Mouse (Mus musculus) kidney, postnatal 4 days (tissue): Measurements from ENCODE around the gene Pmf1.
A peak's percentile ranks its signal among the peaks of the same experiment; 100 is the strongest.

Experiments used
- DNase-seq, 2 experiments: peaks; one replicate each; pipeline ENCODE4 v3.0.0; 2021; ENCODE audit warnings: mixed read lengths in 2 of 2

Gene Pmf1

DNA sequence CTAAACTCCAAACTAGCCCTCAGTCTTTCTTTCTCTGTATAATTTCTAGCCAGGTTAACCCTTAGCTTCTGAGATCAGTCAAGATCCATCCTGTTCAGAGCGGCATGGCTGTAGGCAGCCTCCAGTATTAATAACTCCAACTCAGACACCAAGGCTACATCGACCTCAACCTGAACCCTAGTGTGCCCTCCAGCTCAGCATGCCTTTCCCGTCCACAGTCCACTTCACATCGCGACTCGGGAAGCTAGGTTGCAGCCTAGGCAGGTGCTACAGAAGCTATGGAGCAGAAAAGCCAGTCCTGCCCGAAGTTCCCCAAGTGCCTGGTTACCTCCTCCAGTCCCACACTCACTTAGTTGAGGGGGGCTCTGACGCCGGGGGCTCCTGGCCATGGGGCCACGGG, 27.3 kb upstream of the Pmf1 start:
- peak in 1 of 2 experiments; percentile 64 for DNase-seq

DNA sequence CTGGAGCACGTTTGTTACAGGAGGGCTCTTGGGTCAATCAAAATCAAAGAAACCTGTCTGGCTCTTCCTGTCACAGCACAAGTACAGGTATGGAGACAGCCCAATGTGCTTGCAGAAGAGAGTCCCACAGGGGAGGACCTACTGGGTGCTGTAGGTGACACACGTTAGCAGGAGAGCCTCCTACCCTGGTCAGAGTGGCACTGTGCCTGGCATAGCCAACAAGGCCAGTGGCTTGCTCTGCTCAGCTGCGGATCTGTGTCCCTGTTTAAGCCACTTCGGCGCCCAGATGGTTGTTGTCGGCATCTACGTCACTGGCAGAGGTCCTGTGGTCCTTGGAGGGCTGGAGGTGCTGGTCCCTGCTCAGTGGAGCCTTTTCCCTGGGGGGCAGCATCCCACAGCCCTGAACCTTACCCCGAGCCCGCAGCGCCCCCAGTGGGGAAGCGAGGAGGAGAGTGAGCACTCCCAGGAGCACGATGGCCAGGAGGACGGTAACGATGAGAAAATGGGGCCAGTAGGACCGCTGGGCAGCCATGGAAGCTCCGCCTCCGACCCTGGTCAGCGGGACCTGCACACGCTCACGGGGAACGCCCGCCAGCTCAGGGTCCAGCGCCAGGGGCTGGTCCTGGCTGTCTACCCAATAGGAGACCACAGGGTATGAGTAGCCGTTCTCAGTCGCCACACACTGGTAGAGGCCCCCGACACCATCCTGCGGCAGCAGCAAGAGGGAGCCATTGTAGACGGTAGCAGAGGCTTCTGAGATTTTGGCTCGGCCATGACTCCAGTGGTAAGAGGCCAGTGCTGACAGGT, 26.5 kb upstream of the Pmf1 start:
- peak; percentile 78 to 86 for DNase-seq

DNA sequence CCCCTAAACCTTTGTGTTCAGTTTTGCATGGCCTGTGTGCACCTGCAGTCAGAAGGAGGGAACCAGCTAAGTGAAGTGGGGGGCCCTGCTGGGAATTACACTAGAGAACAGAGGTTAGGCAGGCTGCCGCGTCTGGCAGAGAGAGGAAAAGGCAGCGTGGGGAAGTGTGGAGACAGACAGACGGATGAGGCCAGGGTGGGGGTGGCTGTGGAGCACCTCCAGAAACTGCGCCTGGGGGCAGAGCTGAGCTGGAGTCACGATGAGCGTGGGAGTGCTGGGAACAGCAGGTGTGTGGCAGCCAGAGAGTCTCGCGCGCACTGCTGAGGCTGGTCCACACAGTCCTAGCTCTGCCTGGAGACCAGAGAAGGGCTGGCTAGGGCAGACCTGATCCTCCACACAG, 25.4 kb upstream of the Pmf1 start:
- DNase-seq: no peak

DNA sequence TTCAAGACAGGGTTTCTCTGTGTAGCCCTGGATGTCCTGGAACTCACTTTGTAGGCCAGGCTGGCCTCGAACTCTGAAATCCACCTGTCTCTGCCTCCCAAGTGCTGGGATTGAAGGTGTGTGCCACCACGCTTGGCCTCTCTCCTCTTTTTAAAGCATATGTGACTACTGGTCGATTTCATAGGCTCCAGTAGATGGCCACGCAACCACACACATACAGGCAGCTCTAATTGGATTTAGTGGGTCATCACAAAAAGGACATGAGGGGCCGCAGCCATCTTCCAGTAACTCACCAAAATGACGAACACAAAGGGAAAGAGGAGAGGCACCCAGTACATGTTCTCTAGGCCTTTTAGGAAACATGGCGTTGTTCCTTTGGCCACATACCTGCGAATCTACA, 18.5 kb upstream of the Pmf1 start:
- peak in 1 of 2 experiments; percentile 36 for DNase-seq

DNA sequence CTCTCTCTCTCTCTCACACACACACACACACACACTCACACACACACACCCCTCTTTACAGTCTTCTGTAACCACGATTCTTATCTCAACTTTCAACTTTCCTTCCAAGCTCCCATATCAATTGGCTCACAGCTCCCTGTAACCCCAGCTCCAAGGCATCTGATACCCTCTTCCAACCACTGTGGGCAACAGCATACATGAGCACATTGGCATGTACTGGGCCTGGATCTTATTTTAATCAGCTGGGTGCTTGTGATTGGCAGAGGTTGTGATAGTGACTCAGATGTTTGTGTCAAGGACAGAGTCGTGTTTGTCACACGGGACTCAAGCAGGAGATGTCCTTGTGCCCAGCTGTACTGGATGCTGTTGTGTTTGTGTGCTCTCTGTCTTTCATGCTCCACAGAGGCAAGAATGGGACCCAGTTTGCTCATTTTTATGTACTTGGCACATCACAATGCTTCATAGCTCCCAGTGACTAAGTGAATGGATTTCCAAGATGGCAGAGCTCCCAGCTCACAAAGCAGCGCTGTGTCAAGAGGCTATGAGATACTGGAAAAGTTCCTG, 17.3 kb upstream of the Pmf1 start:
- DNase-seq: no peak

DNA sequence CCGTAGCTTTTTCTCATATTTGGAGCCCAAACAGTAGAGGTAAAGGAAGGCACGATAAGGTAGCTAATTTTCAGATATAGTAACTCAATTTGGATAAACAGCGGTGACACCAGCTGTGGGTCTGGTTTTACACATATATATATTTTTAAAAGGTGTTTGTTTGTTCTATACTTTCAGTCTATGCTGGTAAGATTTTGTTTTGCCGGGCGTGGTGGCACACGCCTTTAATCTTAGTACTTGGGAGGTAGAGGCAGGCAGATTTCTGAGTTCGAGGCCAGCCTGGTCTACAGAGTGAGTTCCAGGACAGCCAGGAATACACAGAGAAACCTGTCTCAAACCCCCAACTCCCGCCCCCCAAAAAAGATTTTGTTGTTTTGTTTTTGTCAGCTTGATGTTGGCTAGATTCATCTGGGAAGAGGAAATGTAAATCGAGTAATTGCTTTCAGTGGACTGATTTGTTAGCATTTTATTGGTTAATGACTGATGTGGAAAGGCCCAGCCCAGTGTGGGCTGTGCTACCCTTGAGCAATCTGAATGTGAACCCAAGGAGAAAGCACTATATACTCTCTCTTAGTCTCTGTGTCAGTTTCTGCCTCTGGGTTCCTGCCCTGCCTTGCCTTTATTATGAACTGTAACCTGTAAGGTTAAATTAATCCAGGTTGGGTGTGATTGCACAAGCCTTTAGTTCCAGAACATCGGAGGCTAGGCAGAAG, 15.7 kb upstream of the Pmf1 start:
- no peak for DNase-seq

DNA sequence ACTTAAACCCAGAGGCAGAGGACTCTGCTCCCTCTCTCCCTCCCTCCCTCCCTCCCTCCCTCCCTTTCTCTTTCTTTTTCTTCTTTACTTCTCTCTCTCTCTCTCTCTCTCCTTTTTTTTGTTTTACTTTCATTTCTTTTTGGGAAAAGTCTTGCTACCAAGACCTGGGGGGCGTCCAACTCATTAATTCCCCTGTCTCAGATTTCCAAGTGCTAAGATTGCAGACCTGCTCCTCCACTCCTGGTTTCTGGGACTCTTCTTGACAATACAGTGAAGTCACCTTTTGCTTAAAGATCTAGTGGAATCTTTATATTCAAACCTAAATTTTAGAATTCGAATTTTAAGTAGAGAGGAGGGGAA, 15.2 kb upstream of the Pmf1 start:
- DNase-seq: no peak

DNA sequence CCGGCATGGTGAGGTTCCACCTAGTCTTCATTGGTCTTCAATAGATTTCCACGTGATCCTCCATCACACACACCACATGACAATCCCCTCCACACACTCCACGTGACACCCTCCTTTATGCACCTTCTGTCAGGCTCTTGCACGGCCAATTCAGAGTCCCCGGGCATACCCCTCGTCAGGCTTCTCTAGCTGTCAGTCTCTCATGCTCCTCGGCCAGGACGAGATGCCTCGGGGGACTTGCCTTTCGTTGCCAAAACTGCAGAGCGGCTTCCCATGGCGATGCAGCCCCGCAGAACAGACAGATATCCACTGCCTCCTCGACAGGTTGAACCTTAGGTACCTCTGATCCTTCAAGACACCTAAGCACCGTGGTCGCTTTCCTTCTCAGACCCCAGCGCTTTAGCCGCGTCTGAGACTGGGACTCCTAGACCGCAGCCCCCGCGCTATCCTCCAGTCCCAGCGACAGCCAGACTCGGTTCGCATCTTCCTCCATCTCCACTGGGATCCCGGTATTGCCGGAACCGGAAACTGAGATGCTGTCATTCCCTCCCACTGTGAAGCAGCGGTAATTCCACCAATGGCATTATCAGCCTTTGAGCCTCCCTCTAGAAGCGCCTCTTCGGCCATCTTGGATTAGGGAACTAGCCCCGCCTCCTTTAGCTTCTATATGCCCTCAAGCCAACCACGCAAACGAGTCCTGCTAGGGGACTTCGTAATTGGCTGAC, 14.6 kb upstream of the Pmf1 start, which contains the start of gene Slc25a44:
TSS of gene Slc25a44 (minus strand) at position 535 of the 725 bp plus-strand sequence.
- peak; percentile 92 to 94 for DNase-seq

DNA sequence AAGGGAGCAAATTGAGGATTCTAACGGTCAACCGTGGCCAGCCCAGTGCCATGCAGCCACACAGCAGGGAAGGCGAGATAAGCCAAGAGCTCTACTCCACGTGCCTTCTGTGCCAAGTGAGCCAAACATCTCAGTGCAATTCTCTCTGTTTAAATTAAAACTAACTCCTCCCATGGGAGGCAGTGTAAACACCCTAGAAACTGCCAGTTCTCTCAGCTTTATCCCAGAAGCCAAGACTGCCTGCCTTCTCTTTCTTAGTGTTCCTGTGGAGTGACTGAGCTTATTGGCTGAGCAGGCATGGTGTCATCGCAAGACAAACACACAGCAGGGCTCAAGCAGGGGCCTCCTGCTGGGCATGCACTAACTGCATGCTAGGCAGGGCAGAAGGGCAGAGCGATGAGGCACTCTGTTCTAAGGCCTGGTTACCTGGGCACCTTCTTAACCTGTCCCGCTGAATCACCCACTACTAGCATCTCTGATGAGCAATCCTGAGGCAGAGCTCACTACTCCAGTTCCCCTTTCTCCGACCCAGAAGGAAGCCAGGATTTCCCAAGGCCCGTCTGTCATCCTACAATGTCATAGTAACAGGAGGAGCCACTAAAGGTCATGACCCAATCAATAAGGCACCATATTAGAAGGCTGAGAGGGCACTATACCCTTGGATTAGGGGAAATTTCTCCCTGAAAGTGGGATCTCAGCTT, 12.0 kb upstream of the Pmf1 start:
- peak in 1 of 2 experiments; percentile 31 for DNase-seq

DNA sequence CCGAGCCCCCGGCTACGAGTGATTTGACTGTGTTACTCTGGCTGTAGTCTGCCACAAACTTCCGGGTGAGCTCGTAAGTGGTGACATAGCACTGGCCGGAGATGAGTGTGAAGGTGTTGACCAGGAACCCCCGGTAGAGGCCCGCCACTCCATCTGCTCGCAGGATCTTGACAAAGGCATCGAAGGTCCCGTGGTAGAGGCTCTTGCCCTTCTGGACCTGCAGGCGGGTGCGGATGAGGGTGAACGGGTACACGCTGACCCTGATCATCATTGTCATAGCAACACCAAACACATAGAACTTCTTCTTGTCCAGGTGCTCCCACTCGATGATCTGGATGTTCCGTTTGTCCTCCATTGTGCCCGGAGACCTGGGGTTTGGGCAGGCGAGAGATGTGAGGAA, 10.6 kb upstream of the Pmf1 start:
- no peak for DNase-seq

DNA sequence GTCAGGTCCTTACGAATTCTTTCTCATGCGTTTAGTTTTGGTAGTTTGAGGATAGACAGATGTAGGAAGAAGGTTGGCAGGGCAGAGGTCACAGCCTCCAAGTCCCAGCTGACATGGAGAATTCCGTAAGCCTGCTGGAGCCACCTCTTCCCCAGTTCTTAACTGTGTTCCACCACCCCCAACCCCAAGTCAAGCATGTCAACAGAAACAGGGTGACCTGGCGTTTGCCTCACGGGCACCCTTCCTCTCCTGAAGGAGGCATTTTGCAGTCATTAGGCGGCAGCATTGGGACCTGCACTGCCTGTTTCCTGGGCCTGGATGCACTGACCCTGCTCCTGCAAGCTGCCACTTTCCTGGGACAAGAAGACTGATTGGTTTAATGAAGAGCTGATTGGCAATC, 7.9 kb upstream of the Pmf1 start:
- DNase-seq: no peak

DNA sequence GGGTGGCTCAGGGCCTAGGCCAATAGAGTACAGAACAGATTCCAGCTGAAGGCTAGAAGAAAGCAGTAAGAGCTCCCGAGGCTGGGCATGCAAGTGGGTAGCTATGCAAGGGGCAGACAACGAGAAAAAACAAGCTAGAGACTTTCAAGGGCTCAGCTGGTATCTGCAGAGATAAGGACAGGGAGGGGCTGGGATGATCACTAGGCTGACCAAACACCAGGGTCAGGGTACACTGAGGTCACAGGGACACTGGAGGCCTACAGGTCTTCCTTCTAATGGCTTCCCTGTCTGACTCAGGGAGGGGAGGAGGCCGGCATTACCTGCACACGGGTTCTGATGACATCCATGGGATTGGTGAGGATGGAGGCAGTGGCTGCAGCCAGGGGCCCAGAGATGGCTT, 5.5 kb upstream of the Pmf1 start:
- DNase-seq: no peak

DNA sequence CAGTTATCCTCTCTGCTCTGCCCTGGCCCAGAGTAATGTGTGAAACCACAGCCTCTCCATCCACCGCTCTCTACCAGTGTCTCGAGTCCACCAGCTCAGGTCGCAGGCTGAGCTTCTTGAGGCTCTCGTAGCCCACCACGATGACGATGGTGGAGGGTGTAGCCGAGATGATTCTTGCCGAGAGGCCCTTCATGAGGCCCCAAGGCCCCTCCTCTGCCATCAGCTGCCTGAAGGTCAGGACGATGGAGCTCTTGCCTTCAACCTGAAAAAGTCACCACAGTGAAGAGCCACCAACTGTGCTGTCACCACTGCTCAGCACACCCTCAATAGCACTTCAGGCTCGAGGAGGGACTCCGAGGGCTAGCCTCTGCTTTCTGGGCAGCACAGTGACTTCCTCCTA, 2.5 kb upstream of the Pmf1 start:
- no peak for DNase-seq

DNA sequence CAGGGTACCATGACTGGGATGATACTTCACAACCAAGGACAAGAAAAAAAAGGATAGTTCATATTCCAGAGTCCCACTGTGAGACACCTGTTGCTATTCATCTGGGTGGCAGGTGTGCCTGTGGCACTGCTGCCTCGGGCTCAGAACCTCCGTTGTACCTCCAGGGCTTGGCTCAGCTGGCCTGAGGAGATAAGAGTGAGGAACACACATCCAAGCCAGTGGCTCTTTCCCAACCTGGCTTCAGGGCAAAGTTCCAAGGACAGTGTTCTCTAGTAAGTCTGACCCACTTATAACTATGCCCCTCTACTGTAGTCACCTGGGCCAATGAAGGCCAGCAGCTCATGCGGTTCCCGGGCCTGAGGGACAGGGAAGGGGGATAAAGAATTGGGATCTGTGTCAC, 1.6 kb upstream of the Pmf1 start:
- no peak for DNase-seq

DNA sequence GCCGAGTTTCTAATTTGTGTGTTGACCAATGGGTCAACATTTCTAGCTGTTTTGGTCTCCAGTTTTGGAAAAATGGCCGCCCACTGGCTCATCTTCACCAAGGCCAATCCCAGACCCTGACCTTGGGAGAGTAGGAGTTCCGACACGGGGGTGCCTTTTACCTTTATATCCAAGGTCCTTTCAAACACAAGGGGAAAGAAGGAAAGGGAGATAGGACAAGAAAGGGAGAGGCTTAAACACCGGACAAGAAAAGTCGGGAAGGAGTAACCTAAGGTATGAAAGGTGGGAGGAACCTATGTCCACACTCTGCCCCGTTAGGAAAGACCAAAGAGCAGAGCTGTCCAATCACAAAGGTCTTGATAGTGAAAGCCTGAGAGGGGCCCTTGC, 507 bp upstream of the Pmf1 start:
- peak; percentile 37 to 56 for DNase-seq

DNA sequence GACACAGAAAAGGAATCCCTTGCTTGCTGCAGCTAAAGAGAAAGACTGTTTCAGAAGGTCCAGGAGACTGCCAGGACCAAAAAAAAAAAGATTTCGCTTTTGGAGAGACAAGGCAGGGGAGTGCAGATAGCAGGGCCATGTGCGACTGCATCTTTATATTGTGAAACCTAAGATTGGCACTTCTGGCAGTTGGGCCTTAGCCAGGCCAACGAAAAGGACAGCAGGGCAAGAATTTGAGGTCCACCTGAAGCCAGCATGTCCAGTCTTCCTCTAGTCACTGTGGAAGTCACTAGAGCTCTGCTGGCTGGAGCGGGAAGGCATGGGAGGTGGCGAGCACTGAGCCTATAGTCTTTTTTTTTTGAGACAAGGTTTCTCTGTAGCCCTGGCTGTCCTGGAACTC, 1.2 kb downstream of the Pmf1 start:
- no peak for DNase-seq

DNA sequence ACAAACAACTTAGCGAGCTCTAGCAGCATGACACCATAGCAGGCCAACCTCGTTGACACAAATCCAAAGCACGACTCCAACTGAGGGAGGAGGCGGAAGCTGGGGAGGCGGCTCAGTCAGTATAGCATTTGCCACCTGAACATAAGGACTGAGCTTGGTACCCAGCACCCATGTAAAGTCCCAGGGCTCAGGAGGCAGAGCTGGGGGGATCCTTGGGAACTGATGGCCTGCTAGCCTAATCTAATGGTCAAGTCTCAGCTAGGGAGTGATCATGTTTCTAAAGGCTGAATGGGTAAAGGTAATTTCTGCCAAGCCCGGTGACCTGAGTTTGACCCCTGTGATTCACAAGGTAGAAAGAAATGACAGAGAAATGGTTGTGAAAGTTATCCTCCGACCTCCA, 2.6 kb downstream of the Pmf1 start:
- no peak for DNase-seq

DNA sequence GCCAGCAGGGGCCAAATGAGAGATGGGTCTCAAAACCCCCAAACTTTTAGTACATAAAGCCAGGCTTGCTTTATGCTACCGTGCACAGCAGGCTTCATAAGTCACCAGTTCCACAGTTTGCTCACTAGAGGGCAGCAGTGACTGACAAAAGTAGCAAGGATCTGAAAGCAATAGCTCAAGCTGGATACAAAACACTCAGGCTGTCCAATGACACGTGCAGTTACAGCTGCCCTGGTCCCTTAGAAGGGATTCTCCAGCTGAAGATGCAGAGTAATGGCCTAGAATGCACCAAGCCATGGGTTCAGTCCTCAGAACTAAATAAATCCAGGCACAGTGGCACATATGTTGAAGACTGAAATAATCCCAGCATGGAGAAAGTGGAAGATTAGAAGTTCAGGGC, 3.0 kb downstream of the Pmf1 start:
- DNase-seq: peak; percentile 65 to 78

DNA sequence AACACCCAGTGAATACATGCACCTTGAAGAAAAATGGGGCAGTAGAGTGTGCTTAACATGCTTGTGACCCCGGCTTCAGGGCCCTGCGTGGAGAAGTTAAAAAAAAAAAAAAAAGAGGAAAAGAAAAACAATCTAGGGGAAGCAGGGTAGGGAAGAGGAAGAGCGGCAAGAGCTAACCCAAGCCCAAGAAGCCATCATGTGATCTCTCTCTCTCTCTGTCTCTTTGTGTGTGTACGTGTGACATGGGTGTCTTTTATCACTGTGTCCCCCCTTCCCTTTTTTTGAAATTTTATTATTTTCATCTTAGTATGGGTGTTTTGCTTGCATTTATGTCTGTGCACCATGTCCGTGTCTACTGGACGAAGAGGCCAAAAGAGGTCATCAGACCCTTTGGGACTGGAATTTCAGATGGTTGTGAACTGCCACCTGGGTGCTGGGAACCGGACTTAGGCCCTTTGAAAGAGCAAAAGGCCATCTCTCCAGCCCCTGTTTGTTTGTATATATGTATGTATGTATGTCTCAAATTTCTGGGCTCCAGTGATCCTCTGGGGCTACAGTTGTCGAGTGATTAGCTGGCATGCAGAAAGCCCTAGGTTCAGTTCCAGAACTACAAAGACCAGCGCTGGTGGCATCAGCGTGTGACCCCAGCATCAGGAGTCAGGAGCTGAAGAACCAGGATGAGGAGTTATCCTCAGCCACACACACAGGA, 6.5 kb downstream of the Pmf1 start:
- DNase-seq: no peak

DNA sequence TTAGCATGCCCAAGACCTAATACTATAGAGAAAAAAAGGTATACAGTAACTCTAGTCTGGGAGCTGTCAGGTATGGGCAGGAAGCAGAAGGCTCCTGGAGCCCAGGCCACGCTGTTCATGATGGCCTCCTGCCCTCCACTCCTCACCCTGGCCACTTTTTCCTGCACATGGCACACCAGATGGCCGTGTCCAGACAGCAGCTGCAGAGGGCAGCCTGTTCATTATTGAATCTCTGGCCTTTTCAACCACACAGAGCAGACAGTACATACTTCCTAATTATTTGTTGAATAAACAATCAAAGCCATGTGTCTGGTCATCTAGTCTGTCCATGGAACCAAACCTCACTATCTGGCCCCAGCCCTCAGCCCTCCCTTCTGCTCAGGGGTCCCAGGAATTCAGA, 11.5 kb downstream of the Pmf1 start:
- no peak for DNase-seq

DNA sequence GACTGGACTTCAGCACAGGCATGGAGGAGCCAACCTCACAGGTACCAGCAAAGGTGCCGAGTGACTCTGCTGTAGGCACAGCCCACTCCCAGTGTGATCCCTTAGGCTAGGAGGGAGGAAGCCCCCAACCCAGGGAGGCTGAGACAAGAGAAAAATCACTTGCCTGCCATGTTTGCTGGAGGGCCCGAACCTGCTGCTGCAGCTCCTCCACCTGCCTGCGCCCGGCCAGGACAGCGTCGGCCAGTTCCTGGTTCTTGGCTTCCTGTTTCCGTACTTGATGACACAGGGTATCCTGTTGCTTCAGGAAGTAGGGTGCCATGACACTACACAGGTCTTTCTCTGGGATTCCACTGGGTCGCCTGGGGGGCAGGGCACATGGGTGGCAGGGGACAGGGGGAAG, 14.4 kb downstream of the Pmf1 start:
- no peak for DNase-seq

DNA sequence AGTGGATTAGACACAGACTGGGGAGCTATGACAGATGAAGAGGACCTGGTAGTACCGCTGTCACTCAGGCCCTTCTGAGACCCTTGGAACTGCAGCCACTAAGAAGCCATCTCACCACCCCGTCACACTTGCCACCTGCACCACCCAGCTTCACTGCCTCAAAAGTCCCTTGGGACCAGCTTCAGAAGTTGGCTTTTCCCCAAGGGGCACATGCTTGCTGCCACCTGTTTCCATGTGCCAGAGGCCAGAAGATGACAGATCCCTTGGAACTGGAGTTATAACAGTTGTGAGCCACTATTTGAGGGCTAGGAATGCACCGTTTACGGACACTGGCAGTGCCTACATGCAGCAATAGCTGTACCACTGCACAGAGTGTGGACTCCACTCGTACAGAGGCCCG, 14.8 kb downstream of the Pmf1 start:
- DNase-seq: no peak
